Mouse (Mus musculus) layer of hippocampus, adult 11-12 months (tissue): ENCODE data around the gene Agbl1.
A peak's percentile ranks its signal among the peaks of the same experiment; 100 is the strongest.

Experiments
- DNase-seq: peaks from one replicate; pipeline ENCODE4 v3.0.0; 2022; ENCODE audit warnings: low spot score

Agbl1 gene

GRCm38 (mm10) chr7:76392296-76392940 lies 162.7 kb downstream of the Agbl1 start:
- no peak for DNase-seq

GRCm38 (mm10) chr7:76392941-76393817 lies 163.5 kb downstream of the Agbl1 start:
- DNase-seq: peak; percentile 81

GRCm38 (mm10) chr7:76407930-76408557 lies 178.4 kb downstream of the Agbl1 start:
- DNase-seq: no peak

- DNase-seq: no peak
Measured at GRCm38 (mm10) chr7:76409020-76409419, 179.3 kb downstream of the Agbl1 start.

- DNase-seq: no peak
Measured at GRCm38 (mm10) chr7:76410403-76411180, 180.9 kb downstream of the Agbl1 start.

GRCm38 (mm10) chr7:76411933-76412587 lies 182.4 kb downstream of the Agbl1 start:
- DNase-seq: no peak

- no peak for DNase-seq
Measured at GRCm38 (mm10) chr7:76416084-76416597, 186.5 kb downstream of the Agbl1 start.

- DNase-seq: no peak
Measured at GRCm38 (mm10) chr7:76438581-76438980, 208.9 kb downstream of the Agbl1 start.

- DNase-seq: no peak
Measured at GRCm38 (mm10) chr7:76438988-76439387, 209.3 kb downstream of the Agbl1 start.

GRCm38 (mm10) chr7:76462361-76463001 lies 232.8 kb downstream of the Agbl1 start:
- DNase-seq: no peak

GRCm38 (mm10) chr7:76466427-76466826 lies 236.7 kb downstream of the Agbl1 start:
- DNase-seq: no peak

- DNase-seq: no peak
Measured at GRCm38 (mm10) chr7:76474233-76474632, 244.5 kb downstream of the Agbl1 start.

GRCm38 (mm10) chr7:76485546-76485945 lies 255.9 kb downstream of the Agbl1 start:
- no peak for DNase-seq

GRCm38 (mm10) chr7:76487519-76487918 lies 257.8 kb downstream of the Agbl1 start:
- no peak for DNase-seq

GRCm38 (mm10) chr7:76524291-76524690 lies 294.6 kb downstream of the Agbl1 start:
- no peak for DNase-seq

- DNase-seq: no peak
Measured at GRCm38 (mm10) chr7:76546456-76546855, 316.8 kb downstream of the Agbl1 start.

GRCm38 (mm10) chr7:76547313-76547712 lies 317.6 kb downstream of the Agbl1 start:
- no peak for DNase-seq

GRCm38 (mm10) chr7:76551860-76552259 lies 322.2 kb downstream of the Agbl1 start:
- no peak for DNase-seq

GRCm38 (mm10) chr7:76560564-76561258 lies 331.0 kb downstream of the Agbl1 start:
- DNase-seq: no peak

- peak; percentile 9 for DNase-seq
Measured at GRCm38 (mm10) chr7:76562506-76562905, 332.8 kb downstream of the Agbl1 start.
